Mouse (Mus musculus) embryonic facial prominence, embryonic 15.5 days (tissue): ENCODE measurements around the gene Spata1. TPM values are rescaled to one million over a fixed set of nuclear protein-coding genes. Genes with fewer than 3 reads are reported as not detected.

ENCODE experiments used
- ATAC-seq: fragments of 200-750 bp; cut with Nextera tagmentation; 2 replicates; pipeline ENCODE4 v1.8.0; 2017; ENCODE audit warnings: low read depth, moderate TSS enrichment; ENCODE audit not compliant: insufficient number of reproducible peaks, low FRiP score, low TSS enrichment
- H3K27ac ChIP-seq: fragments of 300-500 bp; sonication (generic); replicated peaks from 2 replicates; pipeline ENCODE4 v1.5.1; 2015; ENCODE audit warnings: mild to moderate bottlenecking, inconsistent platforms
- H3K27me3 ChIP-seq: fragments of 300-500 bp; sonication (generic); 2 replicates; pipeline ENCODE4 v1.6.1; 2015; ENCODE audit warnings: inconsistent platforms
- H3K36me3 ChIP-seq: fragments of 300-500 bp; sonication (generic); 2 replicates; pipeline ENCODE4 v1.6.1; 2015; ENCODE audit warnings: mild to moderate bottlenecking, inconsistent platforms
- H3K4me1 ChIP-seq: fragments of 300-500 bp; sonication (generic); 2 replicates; pipeline ENCODE4 v1.6.1; 2015; ENCODE audit warnings: inconsistent platforms
- H3K4me2 ChIP-seq: fragments of 300-500 bp; sonication (generic); replicated peaks from 2 replicates; pipeline ENCODE4 v1.6.1; 2015; ENCODE audit warnings: mild to moderate bottlenecking, inconsistent platforms
- H3K4me3 ChIP-seq: fragments of 300-500 bp; sonication (generic); replicated peaks from 2 replicates; pipeline ENCODE4 v1.5.1; 2015; ENCODE audit warnings: mild to moderate bottlenecking, inconsistent platforms
- H3K9ac ChIP-seq: fragments of 300-500 bp; sonication (generic); 2 replicates; pipeline ENCODE4 v1.6.1; 2015; ENCODE audit warnings: inconsistent platforms
- H3K9me3 ChIP-seq: fragments of 300-500 bp; sonication (generic); replicated peaks from 2 replicates; pipeline ENCODE4 v1.6.1; 2016; ENCODE audit warnings: inconsistent platforms
- WGBS: fragments of 180-500 bp; shearing (Covaris S2); methylation state at CpG from one replicate; pipeline ENCODE4 v1.1.7; 2015; 5-methylcytosine and 5-hydroxymethylcytosine counted together
- polyA plus RNA-seq: library from polyadenylated mRNA; unstranded; fragments of >200 nt; fragmentation: Nextera tagmentation; extraction: Ambion mirVana; gene quantifications from 2 replicates; pipeline ENCODE4 v1.2.1, GENCODE M21; 2015

Spata1 gene
- polyA plus RNA-seq = 6.9 and 8.6 TPM in 2 replicates

- Histone ChIP-seq H3K27ac (peak within 1 kb of the TSS; percentile 96), H3K4me1 (peaks cover 17% of the 10 kb centered on the region), H3K9ac (peak within 1 kb of the TSS; percentile 94), H3K4me3 (peak within 1 kb of the TSS; percentile 76), H3K4me2 (peak within 1 kb of the TSS; percentile 64), H3K9me3 (no peaks in the 10 kb centered on the region), H3K36me3 (peaks cover 11% of the 10 kb centered on the region; the same call in 1 of the 2 replicates), H3K27me3 (no peaks in the 10 kb centered on the region)
- ATAC-seq = peak; percentile 96
- WGBS = under 1% methylated on average over 67 of the region's 88 CpGs
Measured at GRCm38 (mm10) chr3:146499431-146500002, at the start of gene Spata1, which contains the start of gene Gng5. Gene Spata1 (minus strand): TSS chr3:146499753. Gene Gng5 (plus strand): TSS chr3:146499807.

GRCm38 (mm10) chr3:146543632-146544031, 44.1 kb upstream of the Spata1 start:
- WGBS = 29% methylated on average over 1 of the region's 1 CpGs
- ATAC-seq = no peak
- Histone ChIP-seq H3K36me3 (no peaks in the 10 kb centered on the region), H3K4me3 (no peak overlapping the region), H3K4me1 (no peaks in the 10 kb centered on the region), H3K27me3 (no peaks in the 10 kb centered on the region), H3K27ac (no peak overlapping the region), H3K9me3 (no peaks in the 10 kb centered on the region), H3K9ac (no peak overlapping the region), H3K4me2 (no peak overlapping the region)

- H3K27ac ChIP-seq = no peak overlapping the region
- H3K4me2 ChIP-seq = no peak overlapping the region
- H3K4me1 ChIP-seq = no peaks in the 10 kb centered on the region
- no peaks in the 10 kb centered on the region for H3K9me3 ChIP-seq
- ATAC-seq = no peak
- H3K9ac ChIP-seq = no peak overlapping the region
- no peak overlapping the region for H3K4me3 ChIP-seq
- H3K27me3 ChIP-seq = no peaks in the 10 kb centered on the region
- no peaks in the 10 kb centered on the region for H3K36me3 ChIP-seq
- 82% methylated on average over 4 of the region's 4 CpGs for WGBS
Measured at GRCm38 (mm10) chr3:146540521-146541273, 41.1 kb upstream of the Spata1 start.

GRCm38 (mm10) chr3:146534986-146535385, 35.4 kb upstream of the Spata1 start:
- WGBS = 67% methylated on average over 6 of the region's 6 CpGs
- Histone ChIP-seq H3K9me3 (no peaks in the 10 kb centered on the region), H3K4me1 (no peaks in the 10 kb centered on the region), H3K9ac (no peak overlapping the region), H3K4me2 (no peak overlapping the region), H3K27ac (no peak overlapping the region), H3K27me3 (no peaks in the 10 kb centered on the region), H3K4me3 (no peak overlapping the region), H3K36me3 (no peaks in the 10 kb centered on the region)
- no peak for ATAC-seq

- Histone ChIP-seq H3K27me3 (no peaks in the 10 kb centered on the region), H3K9ac (no peak overlapping the region), H3K27ac (no peak overlapping the region), H3K4me3 (no peak overlapping the region), H3K9me3 (no peaks in the 10 kb centered on the region), H3K4me1 (no peaks in the 10 kb centered on the region), H3K4me2 (no peak overlapping the region), H3K36me3 (no peaks in the 10 kb centered on the region)
- ATAC-seq = no peak
- WGBS = 49% methylated on average over 2 of the region's 2 CpGs
Measured at GRCm38 (mm10) chr3:146528335-146528734, 28.8 kb upstream of the Spata1 start.

GRCm38 (mm10) chr3:146521652-146522020, 22.1 kb upstream of the Spata1 start:
- peak overlapping the region; percentile 67 for H3K4me2 ChIP-seq
- no peaks in the 10 kb centered on the region for H3K9me3 ChIP-seq
- peak overlapping the region; percentile 90; the same call in 1 of the 2 replicates for H3K9ac ChIP-seq
- peaks cover 17% of the 10 kb centered on the region for H3K36me3 ChIP-seq
- ATAC-seq = no peak
- H3K27ac ChIP-seq = peak overlapping the region; percentile 99
- H3K4me3 ChIP-seq = peak overlapping the region; percentile 89
- no peaks in the 10 kb centered on the region for H3K27me3 ChIP-seq
- 0 out of 2 replicates have a peak, but pooled peaks cover 3% of the 10 kb centered on the region for H3K4me1 ChIP-seq
- WGBS = 10% methylated on average over 8 of the region's 8 CpGs

- Histone ChIP-seq H3K9me3 (no peaks in the 10 kb centered on the region), H3K9ac (peak within 1 kb of the TSS; percentile 90), H3K4me2 (peak within 1 kb of the TSS; percentile 67), H3K27me3 (no peaks in the 10 kb centered on the region), H3K4me3 (peak within 1 kb of the TSS; percentile 89), H3K4me1 (0 out of 2 replicates have a peak, but pooled peaks cover 3% of the 10 kb centered on the region), H3K36me3 (peaks cover 17% of the 10 kb centered on the region), H3K27ac (peak within 1 kb of the TSS; percentile 99)
- under 1% methylated on average over 70 of the region's 82 CpGs for WGBS
- peak; percentile 97 for ATAC-seq
Measured at GRCm38 (mm10) chr3:146520798-146521651, 21.5 kb upstream of the Spata1 start, which contains the start of gene Rpf1. Gene Rpf1 (minus strand): TSS chr3:146521429.

- no peak for ATAC-seq
- H3K9me3 ChIP-seq = no peaks in the 10 kb centered on the region
- 0 out of 2 replicates have a peak, but pooled peaks cover 3% of the 10 kb centered on the region for H3K4me1 ChIP-seq
- WGBS = 35% methylated on average over 5 of the region's 5 CpGs
- peak overlapping the region; percentile 99 for H3K27ac ChIP-seq
- H3K9ac ChIP-seq = peak overlapping the region; percentile 69
- peaks cover 17% of the 10 kb centered on the region for H3K36me3 ChIP-seq
- peak overlapping the region; percentile 67 for H3K4me2 ChIP-seq
- no peaks in the 10 kb centered on the region for H3K27me3 ChIP-seq
- peak overlapping the region; percentile 89 for H3K4me3 ChIP-seq
Measured at GRCm38 (mm10) chr3:146520226-146520797, 20.8 kb upstream of the Spata1 start.

- no peak for ATAC-seq
- Histone ChIP-seq H3K4me2 (no peak overlapping the region), H3K4me1 (0 out of 2 replicates have a peak, but pooled peaks cover 2% of the 10 kb centered on the region), H3K9me3 (no peaks in the 10 kb centered on the region), H3K4me3 (no peak overlapping the region), H3K27me3 (no peaks in the 10 kb centered on the region), H3K9ac (no peak overlapping the region), H3K27ac (no peak overlapping the region), H3K36me3 (peaks cover 59% of the 10 kb centered on the region)
- WGBS = 93% methylated on average over 7 of the region's 7 CpGs
Measured at GRCm38 (mm10) chr3:146506711-146507110, 7.2 kb upstream of the Spata1 start.

- H3K27me3 ChIP-seq = no peaks in the 10 kb centered on the region
- H3K4me2 ChIP-seq = peak overlapping the region; percentile 64
- peaks cover 22% of the 10 kb centered on the region for H3K36me3 ChIP-seq
- H3K4me3 ChIP-seq = peak overlapping the region; percentile 76
- H3K9ac ChIP-seq = no peak overlapping the region
- H3K4me1 ChIP-seq = peaks cover 17% of the 10 kb centered on the region
- ATAC-seq = no peak
- peak overlapping the region; percentile 14; the same call in 1 of the 2 replicates for H3K27ac ChIP-seq
- 45% methylated on average over 5 of the region's 5 CpGs for WGBS
- H3K9me3 ChIP-seq = no peaks in the 10 kb centered on the region
Measured at GRCm38 (mm10) chr3:146501601-146502123, 2.1 kb upstream of the Spata1 start.
